Mouse (Mus musculus) lung, postnatal 10 days (tissue): ENCODE measurements around the gene Dync1li1.
"Not testable (repeated sequence)": the region's sequence is repeated elsewhere in the genome, so short reads cannot be mapped to it uniquely, and the experiment has no call there.

Experiments used
- DNase-seq: peaks from one replicate; pipeline ENCODE4 v3.0.0; 2021

The Dync1li1 gene

GRCm38 (mm10) chr9:114688252-114688952 lies at the start of gene Dync1li1:
Dync1li1 (plus strand) TSS chr9:114688790.
- DNase-seq, result peak; percentile 98

GRCm38 (mm10) chr9:114639186-114639748 lies 49.3 kb upstream of the Dync1li1 start:
- DNase-seq, result no peak

- DNase-seq, result peak; percentile 99
These were observed 48.5 kb upstream of the Dync1li1 start, which contains the start of gene Cnot10 for GRCm38 (mm10) chr9:114639839-114640646. Cnot10 (minus strand) TSS chr9:114640184.

- no peak for DNase-seq
These were observed 41.8 kb upstream of the Dync1li1 start for GRCm38 (mm10) chr9:114646556-114647505.

- DNase-seq, result no peak
These were observed 40.8 kb upstream of the Dync1li1 start for GRCm38 (mm10) chr9:114647506-114648432.

GRCm38 (mm10) chr9:114648472-114648871 lies 40.1 kb upstream of the Dync1li1 start:
- DNase-seq, result not testable (repeated sequence)

GRCm38 (mm10) chr9:114649371-114649770 lies 39.2 kb upstream of the Dync1li1 start:
- DNase-seq, result no peak

- DNase-seq, result no peak
These were observed 37.5 kb upstream of the Dync1li1 start for GRCm38 (mm10) chr9:114650938-114651634.

- no peak for DNase-seq
These were observed 33.2 kb upstream of the Dync1li1 start for GRCm38 (mm10) chr9:114655356-114655755.

- no peak for DNase-seq
These were observed 31.9 kb upstream of the Dync1li1 start for GRCm38 (mm10) chr9:114656701-114657100.

GRCm38 (mm10) chr9:114660506-114660905 lies 28.1 kb upstream of the Dync1li1 start:
- no peak for DNase-seq

- DNase-seq, result no peak
These were observed 27.6 kb upstream of the Dync1li1 start for GRCm38 (mm10) chr9:114660983-114661382.

GRCm38 (mm10) chr9:114661991-114662390 lies 26.6 kb upstream of the Dync1li1 start:
- no peak for DNase-seq

GRCm38 (mm10) chr9:114663782-114664181 lies 24.8 kb upstream of the Dync1li1 start:
- no peak for DNase-seq

GRCm38 (mm10) chr9:114666858-114667257 lies 21.7 kb upstream of the Dync1li1 start:
- no peak for DNase-seq

GRCm38 (mm10) chr9:114668047-114668446 lies 20.5 kb upstream of the Dync1li1 start:
- peak; percentile 8 for DNase-seq

GRCm38 (mm10) chr9:114669011-114669410 lies 19.6 kb upstream of the Dync1li1 start:
- no peak for DNase-seq

GRCm38 (mm10) chr9:114671946-114672345 lies 16.6 kb upstream of the Dync1li1 start:
- DNase-seq, result no peak

GRCm38 (mm10) chr9:114672703-114673561 lies 15.7 kb upstream of the Dync1li1 start:
- DNase-seq, result no peak

- DNase-seq, result no peak
These were observed 15.0 kb upstream of the Dync1li1 start for GRCm38 (mm10) chr9:114673626-114674025.
